Mouse (Mus musculus) cerebellum, adult 11 months (tissue): ENCODE results near the gene Ltbp4.

ENCODE experiments used
- DNase-seq: peaks from one replicate; pipeline ENCODE4 v3.0.0; 2022

Gene Ltbp4

DNA sequence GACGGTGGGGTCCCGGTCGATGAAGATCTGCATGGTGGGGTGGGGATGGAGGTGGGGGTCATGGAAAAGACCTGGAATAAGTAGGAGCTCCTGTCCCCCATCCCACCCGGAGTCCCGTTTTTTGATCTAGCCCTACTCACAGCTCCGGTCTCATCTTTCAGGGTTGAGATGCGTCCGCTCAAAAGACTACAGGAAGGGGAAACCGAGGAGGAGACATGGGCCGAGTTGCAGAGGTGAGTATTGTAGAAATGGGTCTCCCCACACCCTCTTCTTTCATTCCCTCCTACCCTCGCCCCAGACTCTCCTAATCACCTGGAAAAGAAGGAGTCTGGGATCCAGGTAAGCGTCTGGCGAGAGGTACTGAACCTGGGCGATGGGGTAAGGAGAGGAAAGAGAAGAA is 17.8 kb upstream of the Ltbp4 start:
- DNase-seq = no peak

DNA sequence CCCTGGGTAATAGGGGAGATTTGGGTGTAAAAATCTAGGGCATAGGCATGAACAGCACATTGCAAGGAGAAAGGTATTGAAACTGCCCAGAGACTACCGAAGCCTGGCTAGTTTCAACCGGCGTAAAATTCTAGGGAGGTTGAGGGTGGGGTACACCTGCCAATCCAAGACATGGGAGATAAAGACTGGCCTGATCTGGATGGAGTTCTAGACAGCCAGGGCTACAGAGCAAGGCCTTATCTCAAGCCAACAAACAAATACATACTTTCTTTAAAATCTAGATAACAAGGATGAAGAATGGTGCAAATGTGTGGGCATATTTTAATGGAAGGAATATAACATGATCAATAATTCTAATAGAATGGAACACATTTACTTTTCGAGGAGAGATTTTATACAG is 17.3 kb upstream of the Ltbp4 start:
- no peak for DNase-seq

DNA sequence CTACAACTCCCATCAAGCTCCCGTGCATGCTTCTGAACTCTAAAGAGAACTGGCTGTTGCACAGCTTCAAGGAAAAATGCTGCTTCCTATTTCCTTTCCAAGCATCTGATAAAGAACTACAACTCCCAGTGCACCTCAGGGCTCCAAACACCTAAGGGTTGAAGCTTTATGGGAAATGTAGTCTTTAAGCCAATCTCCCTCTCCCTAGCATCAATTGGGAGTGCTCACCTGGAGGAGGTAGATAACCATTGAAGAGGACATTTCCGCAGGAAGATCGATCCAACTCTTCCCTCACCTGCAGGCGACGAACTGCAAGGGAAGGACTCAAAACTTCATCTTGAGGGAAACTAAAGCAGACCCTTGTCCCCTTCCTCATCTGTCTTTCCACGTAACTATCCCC is 16.7 kb upstream of the Ltbp4 start:
- no peak for DNase-seq

DNA sequence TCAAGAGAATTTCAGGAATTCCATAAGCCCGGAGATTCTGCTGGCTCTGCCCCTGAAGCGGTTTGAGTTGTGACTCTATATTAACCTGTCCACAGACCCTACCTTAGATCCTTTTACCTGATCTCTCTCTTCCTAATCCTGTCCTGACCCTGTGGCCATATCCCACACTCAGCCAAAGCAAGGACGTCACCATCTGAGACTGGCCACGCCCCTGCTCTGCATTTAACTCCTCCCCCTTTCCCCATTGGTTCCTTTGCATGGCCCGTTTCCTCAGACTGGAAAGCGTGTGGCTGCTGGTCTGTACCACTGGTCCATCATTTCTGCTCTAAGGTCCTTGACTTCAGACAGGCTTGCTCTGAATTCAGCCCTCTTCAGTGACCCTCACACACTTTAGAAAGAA is 8.0 kb upstream of the Ltbp4 start:
- DNase-seq = no peak

DNA sequence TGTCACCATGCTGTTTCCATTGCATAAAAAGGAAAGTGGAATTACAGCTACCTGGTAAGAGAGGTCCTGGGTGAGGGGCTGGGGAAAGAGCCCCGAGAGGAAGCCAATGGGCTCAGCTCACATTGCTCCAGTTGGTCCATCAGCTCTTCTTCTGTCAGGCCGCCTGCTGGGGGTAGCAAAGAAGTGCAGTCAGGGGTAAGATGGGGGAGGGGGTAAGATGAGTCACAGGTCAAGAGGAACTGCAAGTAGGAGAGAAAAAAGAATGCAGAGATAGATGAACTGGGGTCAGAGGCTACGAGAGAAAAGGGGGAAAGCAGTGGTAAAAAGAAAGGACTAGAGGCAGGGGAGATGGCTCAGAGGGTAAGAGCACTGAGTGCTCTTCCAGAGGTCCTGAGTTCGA is 5.1 kb upstream of the Ltbp4 start:
- DNase-seq = no peak

DNA sequence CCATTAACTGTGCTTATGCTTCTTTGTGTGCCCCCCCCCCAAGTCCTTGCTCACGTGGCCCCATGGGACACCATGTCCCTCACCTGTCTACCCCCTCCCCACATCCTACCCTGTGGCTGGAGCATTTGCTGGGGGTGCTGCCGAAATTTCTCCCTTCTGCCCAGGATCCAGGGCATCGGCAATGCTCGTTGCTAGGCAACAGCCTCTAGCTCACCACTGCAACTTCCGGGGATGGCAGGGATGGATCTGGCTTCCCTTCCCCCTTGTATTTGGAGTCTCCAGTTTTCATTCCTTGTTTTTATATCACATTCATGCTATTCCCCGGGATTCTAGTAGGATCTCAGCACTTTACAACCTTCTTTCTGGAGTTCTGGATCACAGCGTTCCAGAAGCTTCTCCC is 2.0 kb upstream of the Ltbp4 start:
- no peak for DNase-seq

DNA sequence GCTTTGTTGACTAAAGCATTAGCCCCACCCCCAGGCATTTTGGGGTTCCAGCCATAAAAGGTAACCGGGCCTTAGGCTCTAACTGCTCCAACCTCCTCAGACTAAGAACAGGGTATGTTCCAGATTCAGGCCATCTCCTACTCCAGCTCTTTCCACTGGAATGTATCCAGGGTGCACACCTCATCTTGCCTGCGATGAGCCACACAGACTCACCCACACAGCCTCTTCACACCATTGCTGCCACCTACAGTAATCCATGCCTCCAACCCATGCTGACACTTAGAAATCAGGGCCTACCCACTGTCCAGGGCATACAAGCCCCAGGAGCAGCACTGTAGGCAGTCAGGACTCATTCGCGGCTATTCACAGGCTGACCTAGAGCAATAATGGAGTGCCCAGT is 1.6 kb upstream of the Ltbp4 start:
- no peak for DNase-seq

DNA sequence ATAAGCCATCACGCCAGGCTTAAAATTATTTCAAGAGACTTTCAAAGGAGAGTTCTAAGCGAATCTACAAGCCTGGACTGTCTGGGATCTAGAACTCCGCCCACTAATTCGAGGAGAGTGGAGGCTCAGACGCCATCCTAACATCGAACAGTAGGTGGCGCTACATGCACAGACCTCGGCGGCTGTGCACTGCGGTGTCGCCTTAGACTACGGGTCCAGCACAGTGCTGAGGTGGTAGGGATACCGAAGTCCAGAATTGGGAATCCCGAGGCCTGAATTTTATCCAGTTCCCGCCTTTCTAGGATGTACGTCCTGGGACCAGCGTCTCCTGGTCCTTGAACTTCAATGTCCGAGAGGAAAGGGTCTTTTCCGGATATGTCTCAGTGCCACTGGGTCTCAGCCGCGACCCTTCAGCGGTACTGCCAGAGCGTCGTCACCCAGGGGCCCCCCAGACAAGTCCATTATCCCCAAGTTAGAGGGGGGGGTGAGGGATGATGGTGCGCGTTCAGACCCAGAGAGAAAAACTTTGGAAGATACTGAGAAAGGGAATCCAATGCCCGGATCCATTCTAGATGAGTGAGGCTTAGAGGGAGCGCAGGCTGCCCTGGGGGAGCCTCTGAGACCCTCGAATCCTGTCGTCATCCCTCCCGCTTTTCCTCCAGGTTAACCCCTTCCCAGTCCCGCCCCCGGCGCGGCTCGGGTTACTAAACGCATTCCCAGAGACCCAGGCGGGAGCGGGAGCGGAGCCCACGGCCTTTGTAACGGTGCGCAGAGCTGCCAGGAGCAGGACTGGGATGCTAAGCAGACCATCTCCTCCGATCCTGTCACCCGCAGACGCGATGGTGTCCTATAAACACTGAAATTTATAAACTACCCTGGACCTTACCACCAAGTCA is 1.3 kb downstream of the Ltbp4 start:
- peak; percentile 86 for DNase-seq

DNA sequence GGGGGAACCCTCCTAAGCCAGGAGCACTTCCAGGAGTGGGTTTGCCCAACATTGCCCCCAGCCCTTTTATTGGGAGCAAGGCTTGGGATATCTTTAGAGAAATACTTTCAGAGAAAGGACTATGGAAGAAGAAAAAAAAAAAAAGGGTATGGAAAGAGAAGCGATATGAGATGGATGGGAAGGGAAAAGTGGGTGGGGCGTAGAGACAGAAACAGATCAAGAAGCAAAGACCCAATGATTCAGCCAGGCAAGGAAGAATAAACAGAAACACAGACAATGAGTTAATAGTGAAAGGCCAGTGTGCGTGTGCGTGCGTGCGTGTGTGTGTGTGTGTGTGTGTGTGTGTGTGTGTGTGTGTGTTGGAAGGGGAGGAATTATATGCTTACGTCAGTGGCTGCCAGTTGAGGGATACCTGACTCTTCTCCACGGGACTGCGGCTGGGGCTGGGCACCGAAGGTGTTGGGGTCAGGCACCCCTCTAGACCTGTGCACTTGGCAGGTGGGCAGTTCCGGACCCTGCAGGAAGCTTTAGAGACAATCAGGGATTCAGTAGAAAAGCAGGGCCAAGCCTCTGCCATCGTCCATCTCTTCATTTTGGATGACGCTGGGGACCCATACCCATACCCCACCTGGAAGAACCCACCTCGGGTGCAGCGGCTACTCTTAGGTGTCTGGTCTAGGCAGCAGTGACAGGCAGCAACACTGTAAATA is 2.3 kb downstream of the Ltbp4 start:
- no peak for DNase-seq

DNA sequence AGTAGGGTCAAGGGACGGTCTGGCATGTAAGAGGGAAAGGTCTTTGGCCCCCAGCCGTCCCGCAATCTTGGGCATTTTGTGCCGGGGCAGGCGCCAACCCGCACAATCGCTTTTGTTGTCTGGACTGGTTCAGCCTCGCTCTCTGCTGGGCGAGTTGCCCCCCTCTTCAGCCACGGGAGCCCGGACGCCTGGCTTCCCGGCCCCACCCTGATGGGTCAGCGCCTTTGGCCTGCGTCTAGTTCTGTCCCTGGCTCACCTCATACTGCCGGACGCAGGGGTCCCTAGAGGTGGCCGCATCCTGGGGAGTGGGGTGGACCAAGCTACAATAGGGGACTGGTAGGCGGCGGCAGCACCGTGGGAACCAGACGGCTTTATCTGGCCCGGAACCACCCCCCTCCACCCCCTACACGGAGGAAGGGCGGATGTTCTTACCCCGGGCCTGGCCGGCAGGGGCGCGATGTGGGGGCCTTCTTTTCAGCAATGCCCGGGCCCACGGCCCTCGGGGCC is 3.0 kb downstream of the Ltbp4 start:
- DNase-seq = no peak

DNA sequence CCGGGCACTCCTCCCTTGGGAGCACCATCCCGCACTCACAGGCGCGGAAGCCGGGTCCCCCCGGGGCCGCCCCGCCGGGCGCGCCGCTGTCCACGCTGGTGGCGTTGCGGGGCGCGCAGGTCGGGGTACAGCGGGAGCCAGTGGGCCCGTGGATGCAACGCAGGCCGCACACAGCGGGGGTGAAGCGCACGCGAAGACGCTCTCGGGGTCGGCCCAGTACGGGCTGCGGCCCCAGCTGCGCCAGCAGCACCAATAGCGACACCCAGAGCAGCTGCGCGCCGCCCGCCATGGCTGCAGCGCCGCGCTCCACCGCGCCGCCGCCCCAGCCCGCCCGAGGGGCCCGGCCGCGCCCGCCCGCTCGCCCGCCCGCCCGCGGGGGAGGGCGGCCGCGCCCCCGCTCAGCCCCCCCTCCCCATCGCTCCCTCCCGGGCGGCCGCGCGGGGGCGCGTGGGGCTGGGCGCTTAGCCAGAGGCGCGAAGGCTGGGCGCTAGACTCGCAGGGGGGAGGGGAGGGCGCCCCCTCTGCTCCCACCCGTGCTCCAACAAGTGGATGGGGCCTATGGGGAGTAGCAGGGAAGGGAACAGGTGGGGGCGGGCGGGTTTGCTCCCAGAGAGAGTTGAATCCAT is 4.1 kb downstream of the Ltbp4 start:
- DNase-seq = no peak

DNA sequence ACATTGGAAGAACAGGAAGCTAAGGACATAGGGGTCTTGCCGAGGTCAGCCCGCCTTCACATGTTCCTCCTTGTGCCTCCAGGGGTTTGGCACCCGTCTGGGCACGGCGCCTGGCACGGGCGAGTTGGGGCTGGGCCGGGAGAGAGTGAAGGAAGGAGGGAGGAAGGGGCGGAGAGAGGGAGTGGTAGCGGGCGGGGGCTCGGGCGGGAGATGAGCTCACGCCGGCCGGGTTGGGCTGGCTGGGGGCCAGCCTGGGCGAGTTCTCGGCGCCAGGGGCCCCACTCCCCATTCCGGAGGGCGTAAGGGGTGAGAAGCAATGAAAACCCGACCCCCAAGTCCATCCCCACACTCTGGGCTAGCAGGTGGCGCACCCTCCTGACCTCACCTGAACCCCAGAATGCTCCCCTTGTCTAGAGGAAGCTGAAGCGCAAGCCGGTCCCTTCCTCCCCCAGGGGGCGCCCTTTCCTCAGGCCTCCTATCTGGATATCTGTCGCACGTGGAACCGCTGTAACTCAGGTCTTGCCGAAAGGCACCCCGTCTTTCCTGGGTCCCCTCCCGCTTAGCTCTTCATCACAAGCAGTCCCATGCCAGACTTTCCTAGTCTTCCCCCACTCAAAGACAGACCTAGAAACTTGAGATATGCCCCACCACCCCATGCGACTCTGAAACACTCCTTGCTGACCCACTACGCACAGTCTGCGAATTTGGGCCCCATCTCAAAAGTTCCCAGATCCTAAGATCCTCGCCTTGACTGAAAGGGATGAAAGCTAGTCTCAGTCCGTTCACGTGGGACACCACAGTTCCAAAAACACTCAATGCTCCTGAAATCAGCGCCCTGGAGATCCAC is 4.9 kb downstream of the Ltbp4 start:
- peak; percentile 70 for DNase-seq

DNA sequence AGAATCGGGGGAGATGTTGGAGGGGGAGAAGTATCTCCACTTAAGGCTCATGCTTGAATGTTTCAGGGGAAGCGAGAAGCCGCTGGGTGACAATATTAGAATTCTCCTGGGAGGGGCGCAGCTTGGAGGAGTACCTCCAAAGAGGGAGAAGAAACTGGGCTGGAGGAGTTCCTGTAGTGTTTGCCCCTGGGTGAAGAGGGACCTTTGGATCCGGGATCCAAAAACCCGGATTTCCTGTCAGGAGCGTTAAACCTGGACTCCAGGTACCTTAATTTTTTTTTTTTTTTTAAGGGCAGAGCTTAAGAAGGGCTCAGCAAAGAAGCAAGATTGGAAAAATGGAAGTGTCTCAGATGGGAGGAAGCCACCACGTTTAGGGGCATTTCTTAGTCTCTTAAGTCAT is 5.6 kb downstream of the Ltbp4 start:
- no peak for DNase-seq

DNA sequence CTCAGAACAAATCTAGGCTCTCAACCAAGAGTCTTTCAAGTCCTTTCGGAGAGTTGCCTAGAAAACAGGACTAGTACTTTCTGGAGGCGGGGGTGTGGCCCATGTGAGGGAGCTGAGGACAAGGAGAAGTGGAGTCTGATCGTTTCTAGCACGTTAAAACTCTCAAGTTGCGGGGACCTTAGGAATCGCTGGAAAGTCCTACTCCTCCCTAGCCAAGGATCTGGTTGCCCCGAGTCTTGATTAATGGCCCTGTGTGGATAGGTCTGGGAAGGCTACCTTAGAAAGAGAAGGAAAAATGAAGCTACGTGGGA is 6.0 kb downstream of the Ltbp4 start:
- DNase-seq = no peak

DNA sequence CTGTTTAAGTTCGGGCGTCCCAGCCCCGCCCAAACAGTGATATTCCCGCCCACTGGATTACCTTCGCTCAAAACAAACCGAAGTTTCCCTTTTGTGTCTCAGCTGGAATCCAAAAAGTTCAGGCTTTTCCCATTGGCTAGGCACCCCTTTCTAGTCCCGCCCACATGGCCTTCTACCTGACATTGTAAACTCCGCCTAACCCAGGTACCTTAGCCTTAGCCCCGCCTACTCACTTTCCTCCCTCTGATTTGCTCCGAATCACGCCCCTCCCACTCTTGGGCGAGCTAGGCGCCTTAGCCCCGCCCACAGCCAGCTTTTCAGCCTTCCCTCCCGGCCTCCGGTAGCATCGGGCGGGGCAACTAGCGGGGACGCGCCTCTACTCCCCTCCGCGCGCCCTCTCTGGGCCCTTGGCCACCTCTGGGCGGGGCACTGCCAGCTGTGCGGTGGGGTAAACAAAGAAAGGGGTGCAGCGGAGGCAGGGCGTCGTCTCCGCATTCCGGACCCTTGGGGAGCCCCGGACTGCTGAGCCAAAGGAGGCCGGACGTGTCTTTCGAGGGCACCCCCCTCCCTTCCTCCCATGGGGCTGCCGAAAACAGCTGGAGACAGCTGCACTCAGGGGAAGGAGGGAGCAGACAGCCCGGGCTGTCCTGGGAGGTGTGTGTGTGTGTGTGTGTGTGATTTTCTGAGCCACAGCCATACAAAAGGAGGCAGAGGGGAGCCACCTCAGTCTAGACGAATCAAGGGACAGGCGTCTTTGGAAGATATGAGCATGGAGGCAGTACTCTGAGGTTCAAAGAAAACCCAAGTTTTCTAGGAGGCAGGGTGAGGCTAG is 6.6 kb downstream of the Ltbp4 start:
- DNase-seq = no peak

DNA sequence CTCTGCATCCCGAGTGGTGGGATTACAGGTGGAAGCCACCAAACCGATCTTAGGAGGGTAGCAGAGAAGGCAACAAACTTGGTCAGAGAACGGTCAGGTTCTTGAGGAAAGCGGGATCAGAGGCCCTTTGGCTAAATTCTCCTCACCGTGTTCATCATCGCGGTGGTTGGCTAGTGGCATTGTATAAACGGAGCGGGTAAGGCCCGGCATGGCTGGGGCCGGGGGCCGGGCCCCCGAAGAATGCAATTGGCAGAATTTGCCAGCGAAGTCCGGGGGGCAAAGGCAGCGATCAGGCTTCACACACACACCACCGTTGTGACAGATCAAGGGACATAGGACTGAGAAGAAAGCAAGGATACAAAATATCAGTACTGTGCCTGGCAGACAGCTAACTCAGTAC is 7.5 kb downstream of the Ltbp4 start:
- DNase-seq = no peak

DNA sequence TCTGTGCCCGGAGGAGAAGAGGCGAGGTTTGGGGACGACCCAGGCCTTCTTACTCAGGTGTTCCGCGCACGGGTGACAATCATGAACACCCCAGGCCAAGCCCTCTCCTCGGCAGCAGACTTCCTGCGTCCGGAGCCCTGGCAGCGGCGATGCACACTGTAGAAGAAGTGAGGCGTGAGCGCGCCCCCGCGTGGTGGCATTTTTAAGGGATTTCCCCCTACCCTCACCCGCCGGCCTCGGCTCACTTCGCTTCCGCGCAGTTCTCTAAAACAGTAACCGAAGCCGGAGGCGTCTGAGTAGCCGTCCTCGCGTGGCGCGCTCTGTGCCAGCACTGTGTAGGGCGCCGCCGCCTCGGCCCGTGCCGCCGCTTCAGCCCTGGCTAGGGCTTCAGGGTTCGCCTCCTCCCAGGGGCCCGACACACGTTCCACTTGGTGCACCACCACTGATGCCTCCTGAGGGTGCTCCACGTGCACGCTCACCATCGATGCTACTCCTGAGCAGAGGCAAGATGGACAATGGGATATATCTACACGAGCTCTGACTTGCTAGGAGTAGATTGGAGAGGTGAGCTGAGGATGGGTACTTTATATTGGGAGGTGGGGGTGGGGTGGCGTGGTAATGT is 8.1 kb downstream of the Ltbp4 start:
- peak; percentile 76 for DNase-seq

DNA sequence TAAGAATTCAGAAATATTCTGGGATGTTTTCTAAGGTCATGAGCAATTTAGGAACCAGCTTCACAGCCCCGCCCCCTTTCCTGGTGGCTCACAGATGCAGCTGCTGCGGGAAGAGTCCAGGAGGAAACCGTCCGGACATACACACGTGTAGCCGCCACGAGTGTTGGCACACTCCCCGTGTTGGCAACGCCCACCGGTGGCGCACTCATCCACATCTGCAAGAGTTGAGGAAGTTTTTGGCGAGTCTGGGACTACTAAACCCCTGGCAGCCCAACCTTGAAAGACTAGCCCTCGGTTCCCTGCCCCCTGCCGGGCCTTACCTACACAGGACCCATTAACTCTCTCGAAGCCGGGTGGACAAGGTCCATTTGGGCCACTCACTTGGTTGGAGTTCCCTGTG is 8.8 kb downstream of the Ltbp4 start:
- no peak for DNase-seq

DNA sequence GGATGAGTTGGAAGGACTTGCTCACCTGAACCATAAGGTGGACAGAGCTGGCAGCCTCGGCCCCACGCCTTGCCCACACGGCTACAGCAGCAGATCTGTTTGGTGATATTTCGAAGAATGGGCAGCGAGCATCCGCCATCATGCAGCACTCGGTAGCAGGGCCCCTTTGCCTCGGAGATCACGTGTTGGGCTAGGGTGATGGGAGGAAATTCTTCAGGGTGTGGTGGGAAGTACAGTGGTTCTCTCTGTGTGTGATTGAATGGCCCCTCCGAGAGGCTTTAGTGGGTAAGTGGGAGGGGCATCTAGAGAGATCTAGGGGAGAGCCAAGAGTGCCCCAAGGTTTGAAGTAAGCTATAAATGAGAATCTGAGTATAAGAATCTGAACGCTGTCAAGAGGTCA is 9.3 kb downstream of the Ltbp4 start:
- no peak for DNase-seq

DNA sequence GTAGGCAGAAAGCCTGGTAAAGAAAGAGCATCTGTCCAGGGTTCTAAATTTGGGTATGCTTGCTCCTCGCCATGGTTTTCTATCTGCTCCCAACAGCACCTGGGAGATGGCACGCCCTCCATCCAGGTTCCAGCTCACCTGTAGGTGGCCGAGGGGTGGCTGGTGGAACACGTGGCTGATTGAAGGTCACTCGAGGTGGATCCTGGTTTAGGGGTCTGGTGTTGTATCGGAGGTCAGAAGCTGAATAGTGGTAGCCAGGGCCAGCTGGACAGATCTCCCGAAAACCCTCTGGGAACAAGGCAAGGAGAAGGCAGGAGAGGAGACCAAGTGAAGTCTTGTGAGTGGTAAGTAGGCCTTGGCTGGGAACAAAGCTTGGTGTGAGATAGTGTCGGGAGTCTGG is 10.0 kb downstream of the Ltbp4 start:
- DNase-seq = no peak

DNA sequence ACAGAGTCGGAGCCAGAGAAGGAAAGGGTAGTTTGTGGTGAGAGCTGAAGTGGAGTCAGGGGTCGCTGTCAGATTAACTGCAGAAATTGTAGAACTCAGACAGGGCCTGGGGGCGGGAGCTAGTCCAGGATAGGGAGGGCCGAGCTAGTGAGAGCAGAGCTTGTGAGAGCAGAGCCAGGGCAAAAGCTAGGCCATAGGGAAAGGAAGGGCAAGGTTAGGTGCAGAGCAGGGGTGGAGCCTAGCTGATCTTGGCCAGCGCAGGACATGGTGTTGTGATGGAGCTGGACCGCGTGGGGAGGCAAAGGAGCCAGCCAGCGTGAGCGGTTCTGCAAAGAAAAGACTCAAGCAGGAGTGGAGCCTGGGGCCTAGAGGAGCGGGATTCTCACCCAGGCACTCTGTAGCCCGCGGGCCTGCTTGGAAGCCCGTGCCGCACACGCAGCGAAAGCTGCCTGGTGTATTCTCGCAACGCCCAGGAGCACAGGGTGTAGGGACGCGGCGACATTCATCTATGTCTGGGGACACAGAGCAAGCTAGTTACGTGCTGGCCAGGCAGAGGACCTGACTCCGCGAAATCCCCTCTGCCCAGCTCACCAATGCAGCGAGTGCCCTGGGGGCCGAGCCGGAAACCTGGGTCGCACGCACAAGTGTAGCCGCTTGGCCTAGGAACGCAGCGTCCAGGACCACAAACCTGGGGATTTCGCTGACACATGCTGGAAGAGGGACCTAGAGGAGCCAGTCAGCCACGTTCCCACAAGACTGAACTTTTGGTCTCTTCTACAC is 11.2 kb downstream of the Ltbp4 start:
- DNase-seq = peak; percentile 49
